ENCODE assay signal across 16 mouse cellular contexts in the genomic region with DNA sequence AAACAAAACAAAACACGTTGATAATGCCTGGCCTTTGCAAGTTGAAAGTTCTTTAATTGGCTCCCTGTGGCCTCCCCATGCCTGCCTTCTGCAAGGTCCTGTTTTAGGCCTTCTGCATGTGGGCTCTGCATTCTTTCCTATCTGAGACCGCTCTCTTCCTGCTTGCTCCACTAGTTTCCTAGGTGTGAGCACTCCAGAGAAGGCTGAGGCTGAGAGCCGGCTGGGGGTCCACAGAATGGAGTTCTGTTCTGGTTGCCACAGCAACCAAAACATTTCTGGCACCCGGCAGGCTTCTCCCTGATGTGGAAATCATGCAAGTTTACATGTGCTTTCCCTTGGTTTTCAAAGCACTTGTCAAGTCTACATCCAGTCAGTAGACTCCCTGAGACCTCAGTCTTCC. TPM values are rescaled to one million over a fixed set of nuclear protein-coding genes. Genes with fewer than 3 reads are reported as not detected.
DNase-seq lines count a peak whose midpoint lies in the region; ATAC-seq and TF ChIP-seq lines count a peak whose summit lies in the region.
"Had no signal": no experiment of that assay in that cellular context is flagged by ENCODE, and none has a peak within 500 bp of the region (broad histone marks: within the 10 kb centered on the region; RNA-seq: fewer than 3 reads in every experiment).

No protein-coding gene starts in this region.

- peaks cover 34% of the 10 kb centered on the region for H3K36me3 ChIP-seq in heart, adult 2 months (ENCODE audit: control insufficient read depth, insufficient read depth, low read length)
- H3K36me3 ChIP-seq in midbrain, embryonic 14.5 days (ENCODE audit: control insufficient read depth, insufficient read depth, low read length) = no peaks in the 10 kb centered on the region
- H3K36me3 ChIP-seq in midbrain, embryonic 10.5 days = no peaks in the 10 kb centered on the region
- H3K36me3 ChIP-seq in forebrain, embryonic 15.5 days = no peaks in the 10 kb centered on the region
- H3K36me3 ChIP-seq in midbrain, embryonic 16.5 days (ENCODE audit: control insufficient read depth, insufficient read depth, low read length) = no peaks in the 10 kb centered on the region

- intact Hi-C loops in heart, adult 2 months (cut with DNase I) = no loop called here
- intact Hi-C loops in heart, postnatal 36 days (cut with DNase I) = no loop called here

- no peak for TF ChIP-seq CTCF in heart, adult 2 months (IDR thresholded peaks at IDR 0.05)

- DNase-seq in heart, adult 2 months = no peak
- DNase-seq in heart, postnatal 36 days = no peak
- DNase-seq in midbrain, embryonic 14.5 days = peak; percentile 46
- no peak for DNase-seq in midbrain, embryonic 10.5 days (ENCODE audit: low spot score)
- DNase-seq in urinary bladder, postnatal 10 days (ENCODE audit: low spot score) = no peak
- DNase-seq: cerebellum, adult 9-10 months; kidney, postnatal 4 days; liver, postnatal 0 days; thymus, adult 2 months had no signal

- no peak overlapping the region for H3K4me2 ChIP-seq in midbrain, embryonic 14.5 days (ENCODE audit: low read length)
- no peak overlapping the region for H3K4me2 ChIP-seq in forebrain, embryonic 15.5 days (replicated peaks)
- H3K4me2 ChIP-seq in midbrain, embryonic 16.5 days (ENCODE audit: low read length) = no peak overlapping the region

- H3K9me3 ChIP-seq in midbrain, embryonic 14.5 days (ENCODE audit: control insufficient read depth, low read length) = no peaks in the 10 kb centered on the region
- no peaks in the 10 kb centered on the region for H3K9me3 ChIP-seq in midbrain, embryonic 10.5 days (replicated peaks)
- H3K9me3 ChIP-seq in forebrain, embryonic 15.5 days = no peaks in the 10 kb centered on the region
- no peaks in the 10 kb centered on the region for H3K9me3 ChIP-seq in midbrain, embryonic 16.5 days (replicated peaks; ENCODE audit: control insufficient read depth, low read length, poor library complexity, severe bottlenecking)

- TF ChIP-seq POLR2A in heart, adult 2 months (IDR thresholded peaks at IDR 0.05; ENCODE audit: insufficient read depth, low read depth, low read length) = no peak

- H3K27me3 ChIP-seq in heart, adult 2 months (ENCODE audit: control insufficient read depth, insufficient read depth, low read length) = no peaks in the 10 kb centered on the region
- H3K27me3 ChIP-seq in midbrain, embryonic 14.5 days (ENCODE audit: control insufficient read depth, insufficient read depth, low read length) = no peaks in the 10 kb centered on the region
- no peaks in the 10 kb centered on the region for H3K27me3 ChIP-seq in midbrain, embryonic 10.5 days (ENCODE audit: low read depth, poor library complexity, severe bottlenecking)
- H3K27me3 ChIP-seq in forebrain, embryonic 15.5 days = no peaks in the 10 kb centered on the region
- H3K27me3 ChIP-seq in midbrain, embryonic 16.5 days (ENCODE audit: control insufficient read depth, insufficient read depth, low read depth, low read length) = no peaks in the 10 kb centered on the region

- peaks cover 17% of the 10 kb centered on the region for H3K4me1 ChIP-seq in heart, adult 2 months (ENCODE audit: control insufficient read depth, insufficient read depth, low read length)
- H3K4me1 ChIP-seq in midbrain, embryonic 14.5 days (ENCODE audit: control insufficient read depth, insufficient read depth, low read length) = no peaks in the 10 kb centered on the region
- peaks cover 7% of the 10 kb centered on the region for H3K4me1 ChIP-seq in midbrain, embryonic 10.5 days
- peaks cover 6% of the 10 kb centered on the region for H3K4me1 ChIP-seq in forebrain, embryonic 15.5 days
- peaks cover 5% of the 10 kb centered on the region for H3K4me1 ChIP-seq in midbrain, embryonic 16.5 days (ENCODE audit: control insufficient read depth, insufficient read depth, low read length)

- H3K79me2 ChIP-seq in heart, adult 2 months (replicated peaks; ENCODE audit: control insufficient read depth, insufficient read depth, low read length) = peaks cover 3% of the 10 kb centered on the region; the same call in 1 of the 2 replicates

- no peak for ATAC-seq in midbrain, embryonic 14.5 days (ENCODE audit: low FRiP score, low TSS enrichment)
- peak; percentile 66; the same call in 1 of the 2 replicates for ATAC-seq in forebrain, embryonic 15.5 days (replicated peaks)
- peak; percentile 92 for ATAC-seq in midbrain, embryonic 16.5 days
- ATAC-seq: intestine, embryonic 16.5 days; liver, postnatal 0 days had no signal

- no peak overlapping the region for H3K9ac ChIP-seq in heart, adult 2 months (ENCODE audit: low read depth, low read length)
- H3K9ac ChIP-seq in midbrain, embryonic 14.5 days (replicated peaks; ENCODE audit: low read length) = no peak overlapping the region
- H3K9ac ChIP-seq in forebrain, embryonic 15.5 days (replicated peaks) = no peak overlapping the region
- H3K9ac ChIP-seq in midbrain, embryonic 16.5 days (ENCODE audit: low read depth, low read length) = no peak overlapping the region
- H3K9ac ChIP-seq: liver, postnatal 0 days had no signal

- no peak for TF ChIP-seq EP300 in heart, adult 2 months (IDR thresholded peaks at IDR 0.05; ENCODE audit: insufficient read depth, low read depth, low read length)

- WGBS in heart, adult 2 months = 43% methylated on average over 4 of the region's 4 CpGs
- WGBS in midbrain, embryonic 14.5 days = 6% methylated on average over 4 of the region's 4 CpGs
- whole genome bisulfite sequencing in midbrain, embryonic 10.5 days = 10% methylated on average over 4 of the region's 4 CpGs
- 1% methylated on average over 4 of the region's 4 CpGs for WGBS in forebrain, embryonic 15.5 days
- WGBS in midbrain, embryonic 16.5 days = 8% methylated on average over 4 of the region's 4 CpGs

- no peak overlapping the region for H3K4me3 ChIP-seq in heart, adult 2 months
- H3K4me3 ChIP-seq in midbrain, embryonic 14.5 days (replicated peaks; ENCODE audit: low read depth, low read length) = no peak overlapping the region
- no peak overlapping the region for H3K4me3 ChIP-seq in midbrain, embryonic 10.5 days
- H3K4me3 ChIP-seq in forebrain, embryonic 15.5 days = no peak overlapping the region
- H3K4me3 ChIP-seq in midbrain, embryonic 16.5 days (ENCODE audit: low read depth, low read length) = no peak overlapping the region

- H3K27ac ChIP-seq in heart, adult 2 months = 0 out of 2 replicates have a peak overlapping the region, but pooled peaks have one; percentile 23
- no peak overlapping the region for H3K27ac ChIP-seq in midbrain, embryonic 14.5 days (replicated peaks; ENCODE audit: low read depth, low read length)
- H3K27ac ChIP-seq in midbrain, embryonic 10.5 days (replicated peaks) = no peak overlapping the region
- no peak overlapping the region; the same call in 1 of the 2 replicates for H3K27ac ChIP-seq in forebrain, embryonic 15.5 days (replicated peaks)
- H3K27ac ChIP-seq in midbrain, embryonic 16.5 days (ENCODE audit: low read length) = no peak overlapping the region

RNA-seq across cellular contexts. Expression of a gene that starts 24.7 kb away (rescaled TPM):
- total RNA-seq in heart, adult 2 months (2021) = 100 to 1,000 TPM; 262 to 290 TPM
- 59.5 and 115 TPM in 2 replicates for polyA plus RNA-seq in heart, adult 2 months (2012; rRNA removed)
- total RNA-seq in heart, postnatal 36 days (2021) = 100 to 1,000 TPM; 289 to 330 TPM
- polyA plus RNA-seq in midbrain, embryonic 14.5 days (2014; fragmentation: Nextera tagmentation; extraction: Ambion mirVana) = 0.20 TPM in 1 of 2 replicates, not detected in the other
- not detected in 2 replicates for polyA plus RNA-seq in midbrain, embryonic 10.5 days (2016; fragmentation: Nextera tagmentation; extraction: Ambion mirVana)
- 0.06 TPM in 1 of 2 replicates, not detected in the other for polyA plus RNA-seq in forebrain, embryonic 15.5 days (2015; fragmentation: Nextera tagmentation; extraction: Ambion mirVana)
- polyA plus RNA-seq in midbrain, embryonic 16.5 days (2015; fragmentation: Nextera tagmentation; extraction: Ambion mirVana) = 0.10 and 0.17 TPM in 2 replicates
- total RNA-seq: megakaryocyte, adult 5-6 weeks; MEL had no signal
- polyA plus RNA-seq: intestine, embryonic 16.5 days; liver, postnatal 0 days had no signal

RNA-seq across cellular contexts. Expression of a gene that starts 42.8 kb away (rescaled TPM):
- 10 to 100 TPM; 21.3 to 21.7 TPM for total RNA-seq in heart, adult 2 months (2021)
- 17.4 and 32.9 TPM in 2 replicates for polyA plus RNA-seq in heart, adult 2 months (2012; rRNA removed)
- total RNA-seq in heart, postnatal 36 days (2021) = 10 to 100 TPM; 22.5 to 27.8 TPM
- 26.5 and 28.0 TPM in 2 replicates for polyA plus RNA-seq in midbrain, embryonic 14.5 days (2014; fragmentation: Nextera tagmentation; extraction: Ambion mirVana)
- 17.0 and 19.5 TPM in 2 replicates for polyA plus RNA-seq in midbrain, embryonic 10.5 days (2016; fragmentation: Nextera tagmentation; extraction: Ambion mirVana)
- polyA plus RNA-seq in forebrain, embryonic 15.5 days (2015; fragmentation: Nextera tagmentation; extraction: Ambion mirVana) = 37.6 and 39.3 TPM in 2 replicates
- polyA plus RNA-seq in midbrain, embryonic 16.5 days (2015; fragmentation: Nextera tagmentation; extraction: Ambion mirVana) = 29.5 and 32.5 TPM in 2 replicates

RNA-seq across cellular contexts. Expression of a gene that starts 43.6 kb away (rescaled TPM):
- not detected for total RNA-seq in heart, adult 2 months (2021)
- polyA plus RNA-seq in heart, adult 2 months (2012; rRNA removed) = not detected in 2 replicates
- not detected for total RNA-seq in heart, postnatal 36 days (2021)
- polyA plus RNA-seq in midbrain, embryonic 14.5 days (2014; fragmentation: Nextera tagmentation; extraction: Ambion mirVana) = not detected in 2 replicates
- not detected in 2 replicates for polyA plus RNA-seq in midbrain, embryonic 10.5 days (2016; fragmentation: Nextera tagmentation; extraction: Ambion mirVana)
- polyA plus RNA-seq in forebrain, embryonic 15.5 days (2015; fragmentation: Nextera tagmentation; extraction: Ambion mirVana) = not detected in 2 replicates
- not detected in 2 replicates for polyA plus RNA-seq in midbrain, embryonic 16.5 days (2015; fragmentation: Nextera tagmentation; extraction: Ambion mirVana)
- total RNA-seq: left cerebral cortex, adult 8-10 months; megakaryocyte, adult 5-6 weeks had no signal
- polyA plus RNA-seq: heart, postnatal 0 days; intestine, embryonic 16.5 days; liver, postnatal 0 days; thymus, adult 2 months had no signal

Comparison
In these comparisons a context has a peak if more than half of its experiments do, and no peak if none do; other contexts are left out.
1. RNA of a gene that starts 24.7 kb away (polyA plus RNA-seq): 59.5 to 115 TPM in heart, adult 2 months; 0.20 TPM in midbrain, embryonic 14.5 days, 0.10 to 0.17 TPM in midbrain, embryonic 16.5 days, 0.06 TPM in forebrain, embryonic 15.5 days and not detected in midbrain, embryonic 10.5 days; every median in the first group is over 10 times any median in the second.